Mouse (Mus musculus) MEL (cell line): ENCODE results near the gene Sorcs2. TPM values are rescaled to one million over a fixed set of nuclear protein-coding genes. Genes with fewer than 3 reads are reported as not detected.

ENCODE experiments used
- DNase-seq: peaks from one replicate; pipeline ENCODE4 v3.0.0; 2011; ENCODE audit warnings: low read depth, low spot score
- H3K27ac ChIP-seq: 2 replicates; pipeline ENCODE4 v1.5.1; 2012; ENCODE audit warnings: low read depth, mild to moderate bottlenecking, control low read depth, low read length, moderate library complexity; ENCODE audit not compliant: control insufficient read depth
- H3K27me3 ChIP-seq, 2 experiments: fragments of 150-350 bp in 1 of 2; sonication (generic) in 1 of 2; 2 replicates each; pipeline ENCODE4 v1.6.1; 2012; ENCODE audit warnings: low read length in 2 of 2, mild to moderate bottlenecking in 2 of 2, improper control_type of control experiment in 1 of 2, moderate library complexity in 1 of 2; ENCODE audit not compliant: insufficient read depth in 2 of 2, control insufficient read depth in 1 of 2
- H3K36me3 ChIP-seq, 2 experiments: 2 replicates each; pipeline ENCODE4 v1.6.1; 2012 to 2014; ENCODE audit warnings: low read length in 2 of 2, improper control_type of control experiment in 1 of 2, inconsistent platforms in 1 of 2, mild to moderate bottlenecking in 1 of 2; ENCODE audit not compliant: insufficient read depth in 2 of 2, control insufficient read depth in 1 of 2
- H3K4me1 ChIP-seq, 2 experiments: fragments of 150-350 bp in 1 of 2; sonication (generic) in 1 of 2; 2 replicates each; pipeline ENCODE4 v1.6.1; 2012; ENCODE audit warnings: low read length in 2 of 2, improper control_type of control experiment in 1 of 2, mild to moderate bottlenecking in 1 of 2; ENCODE audit not compliant: insufficient read depth in 2 of 2, control insufficient read depth in 1 of 2
- H3K4me3 ChIP-seq, 2 experiments: fragments of 150-350 bp in 1 of 2; sonication (generic) in 1 of 2; 2 replicates each; pipeline ENCODE4 v1.5.1; 2012; ENCODE audit warnings: low read depth in 2 of 2, low read length in 2 of 2, mild to moderate bottlenecking in 2 of 2, moderate library complexity in 2 of 2, control low read depth in 1 of 2, improper control_type of control experiment in 1 of 2; ENCODE audit not compliant: control insufficient read depth in 1 of 2, insufficient read depth in 1 of 2
- H3K79me2 ChIP-seq: 2 replicates; pipeline ENCODE4 v1.6.1; 2012; ENCODE audit warnings: mild to moderate bottlenecking, low read length, moderate library complexity; ENCODE audit not compliant: control insufficient read depth, poor library complexity, insufficient read depth
- H3K9ac ChIP-seq: 2 replicates; pipeline ENCODE4 v1.6.1; 2012; ENCODE audit warnings: low read depth, mild to moderate bottlenecking, control low read depth, low read length, moderate library complexity; ENCODE audit not compliant: control insufficient read depth, poor library complexity, severe bottlenecking
- H3K9me3 ChIP-seq: fragments of 150-350 bp; sonication (generic); replicated peaks from 2 replicates; pipeline ENCODE4 v1.6.1; 2012; ENCODE audit warnings: mild to moderate bottlenecking, low read length, improper control_type of control experiment, moderate library complexity; ENCODE audit not compliant: insufficient read depth
- BHLHE40 ChIP-seq: IDR thresholded peaks from 2 replicates; pipeline ENCODE4 v1.6.1; 2012; ENCODE audit warnings: low read depth, mild to moderate bottlenecking, inconsistent platforms, low read length, improper control_type of control experiment, borderline replicate concordance
- CTCF ChIP-seq, 3 experiments: IDR thresholded peaks in 2 of 3; conservative IDR thresholded peaks in 1 of 3; 2 replicates each; pipeline ENCODE4 v1.5.1; 2011 to 2012; ENCODE audit warnings: low read length in 3 of 3, low read depth in 2 of 3, mild to moderate bottlenecking in 2 of 3, improper control_type of control experiment in 1 of 3, inconsistent platforms in 1 of 3, mixed read lengths in 1 of 3, moderate library complexity in 1 of 3; ENCODE audit not compliant: control insufficient read depth in 1 of 3, insufficient read depth in 1 of 3, poor library complexity in 1 of 3, severe bottlenecking in 1 of 3
- EP300 ChIP-seq, 2 experiments: IDR thresholded peaks; 2 replicates each; pipeline ENCODE4 v1.6.1; 2011; ENCODE audit warnings: improper control_type of control experiment in 2 of 2, low read length in 2 of 2, low read depth in 1 of 2, mild to moderate bottlenecking in 1 of 2
- GABPA ChIP-seq: IDR thresholded peaks from 2 replicates; pipeline ENCODE4 v1.6.1; 2012; ENCODE audit warnings: low read depth, mild to moderate bottlenecking, inconsistent platforms, low read length, improper control_type of control experiment, moderate library complexity
- JUND ChIP-seq: IDR thresholded peaks from 2 replicates; pipeline ENCODE4 v1.6.1; 2011; ENCODE audit warnings: low read depth, mild to moderate bottlenecking, improper control_type of control experiment, low read length
- TCF12 ChIP-seq: IDR thresholded peaks from 2 replicates; pipeline ENCODE4 v1.6.1; 2014; ENCODE audit warnings: low read depth, mild to moderate bottlenecking, inconsistent platforms, low read length, improper control_type of control experiment, moderate library complexity
- UBTF ChIP-seq: IDR thresholded peaks from 2 replicates; pipeline ENCODE4 v1.6.1; 2012; ENCODE audit warnings: low read depth, mild to moderate bottlenecking, inconsistent platforms, low read length, improper control_type of control experiment, moderate library complexity, borderline replicate concordance; ENCODE audit not compliant: insufficient read depth
- USF1 ChIP-seq: IDR thresholded peaks from 2 replicates; pipeline ENCODE4 v1.6.1; 2014; ENCODE audit warnings: low read depth, mild to moderate bottlenecking, inconsistent platforms, low read length, improper control_type of control experiment, moderate library complexity
- ZC3H11A ChIP-seq: IDR thresholded peaks from 2 replicates; pipeline ENCODE4 v1.6.1; 2012; ENCODE audit warnings: low read depth, mild to moderate bottlenecking, inconsistent platforms, low read length, improper control_type of control experiment
- ZKSCAN1 ChIP-seq: IDR thresholded peaks from 2 replicates; pipeline ENCODE4 v1.6.1; 2012; ENCODE audit warnings: low read depth, mild to moderate bottlenecking, inconsistent platforms, low read length, improper control_type of control experiment, moderate library complexity
- ZMIZ1 ChIP-seq: IDR thresholded peaks from 2 replicates; pipeline ENCODE4 v1.6.1; 2012; ENCODE audit warnings: low read depth, mild to moderate bottlenecking, inconsistent platforms, low read length, improper control_type of control experiment, moderate library complexity
- polyA plus RNA-seq, 2 experiments: library from polyadenylated mRNA; stranded (reverse) in 1 of 2; unstranded in 1 of 2; fragments of >175 nt in 1 of 2; fragments of >200 nt in 1 of 2; gene quantifications; 2 replicates each; pipeline versions ENCODE4 v1.2.1 to v1.2.4; 2012; ENCODE audit warnings: low replicate concordance in 2 of 2, low read depth in 1 of 2; ENCODE audit not compliant: insufficient read length in 2 of 2, insufficient read depth in 1 of 2, missing spikeins in 1 of 2
- total RNA-seq: library from RNA; depleted of rRNA; stranded (reverse); fragments of 300-350 nt; gene quantifications from 2 replicates; pipeline ENCODE4 v1.2.3, GENCODE M21; 2012

Sorcs2 gene
- total and polyA plus RNA-seq, 3 experiments: not detected

GRCm38 (mm10) chr5:36075172-36076074 lies 322.5 kb downstream of the Sorcs2 start:
- no peak for TF ChIP-seq USF1
- TF ChIP-seq ZC3H11A: no peak
- TF ChIP-seq ZKSCAN1: no peak
- no peak for TF ChIP-seq CTCF (IDR thresholded peaks at IDR 0.05 in 2 of 3, conservative IDR thresholded peaks at IDR 0.05 in 1 of 3; ENCODE audit: control insufficient read depth in 1 of 3, insufficient read depth in 1 of 3, low read depth in 2 of 3, low read length in 3 of 3, poor library complexity in 1 of 3, severe bottlenecking in 1 of 3)
- TF ChIP-seq ZMIZ1: no peak
- TF ChIP-seq BHLHE40: no peak
- TF ChIP-seq UBTF: no peak
- no peaks in the 10 kb centered on the region for H3K79me2 ChIP-seq
- no peak overlapping the region for H3K9ac ChIP-seq
- no peak overlapping the region for H3K4me3 ChIP-seq
- DNase-seq: no peak
- no peaks in the 10 kb centered on the region for H3K9me3 ChIP-seq
- H3K36me3 ChIP-seq: no peaks in the 10 kb centered on the region
- H3K4me1 ChIP-seq: no peaks in the 10 kb centered on the region
- H3K27me3 ChIP-seq: no peaks in the 10 kb centered on the region
- H3K27ac ChIP-seq: no peak overlapping the region

DNA sequence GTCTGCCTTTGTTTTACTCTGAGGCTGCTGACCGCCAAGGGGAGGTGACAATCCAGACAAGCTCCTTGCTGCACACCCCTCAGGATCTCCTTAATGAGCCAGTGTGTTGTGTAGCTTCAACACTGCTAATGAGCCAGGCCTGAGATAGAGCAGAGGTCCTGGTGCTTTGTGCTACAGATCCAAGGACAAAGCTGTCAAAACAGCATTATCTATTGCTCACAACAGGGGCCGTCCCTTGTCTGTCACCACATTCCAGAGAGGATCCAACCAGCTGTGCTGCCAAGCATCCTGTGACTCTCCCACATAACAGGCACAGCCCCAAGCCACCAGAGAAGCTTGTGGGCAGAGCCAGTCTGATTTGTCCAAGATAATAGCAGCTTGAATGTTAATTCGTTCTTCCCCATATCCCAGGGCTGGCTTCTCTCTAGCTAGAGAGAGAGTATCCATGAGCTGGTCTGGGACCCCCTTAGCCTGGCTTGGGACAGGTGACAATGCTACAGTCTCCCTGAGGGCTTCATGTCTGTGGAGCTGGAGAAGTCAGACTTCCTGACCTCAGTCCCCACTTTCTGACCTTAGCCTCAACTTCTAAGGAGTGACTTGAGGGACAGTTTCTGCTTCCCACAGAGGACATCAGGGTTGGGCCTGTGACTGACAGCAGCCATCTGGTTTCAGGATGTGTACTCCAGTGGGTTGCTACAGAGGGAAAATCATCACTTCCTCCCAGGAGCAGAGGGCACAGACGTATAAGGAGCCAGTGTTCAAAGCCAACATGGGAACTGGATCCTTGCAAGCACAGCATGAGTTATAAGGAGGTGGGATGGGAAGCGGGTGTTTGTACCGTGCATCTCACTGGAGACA lies 328.2 kb downstream of the Sorcs2 start:
- Histone ChIP-seq H3K9me3 (no peaks in the 10 kb centered on the region), H3K4me3 (no peak overlapping the region), H3K4me1 (no peaks in the 10 kb centered on the region), H3K79me2 (no peaks in the 10 kb centered on the region), H3K27ac (no peak overlapping the region), H3K27me3 (no peaks in the 10 kb centered on the region), H3K9ac (no peak overlapping the region), H3K36me3 (no peaks in the 10 kb centered on the region)
- TF ChIP-seq EP300 (IDR thresholded peaks at IDR 0.05; ENCODE audit: low read depth in 1 of 2, low read length in 2 of 2): no peak
- TF ChIP-seq ZKSCAN1: no peak
- TF ChIP-seq JUND: no peak
- no peak for TF ChIP-seq TCF12
- TF ChIP-seq GABPA: no peak
- no peak for DNase-seq
